Mouse (Mus musculus) c-Kit-positive CD71-positive TER-119-positive erythroid progenitor cells, embryonic 14.5 days (primary cell): ENCODE results near the gene Flrt1.

Experiments used
- DNase-seq: peaks from one replicate; pipeline ENCODE4 v3.0.0-alpha.2; 2013; ENCODE audit warnings: low spot score

Flrt1 gene

GRCm38 (mm10) chr19:7105544-7105943 is at the start of gene Flrt1:
Gene Flrt1 (minus strand): TSS chr19:7105729.
- no peak for DNase-seq

- no peak for DNase-seq
Observed at GRCm38 (mm10) chr19:7155196-7155595, 49.7 kb upstream of the Flrt1 start.

GRCm38 (mm10) chr19:7153232-7153631 is 47.7 kb upstream of the Flrt1 start:
- no peak for DNase-seq

GRCm38 (mm10) chr19:7151927-7152653 is 46.6 kb upstream of the Flrt1 start:
- DNase-seq, result no peak

GRCm38 (mm10) chr19:7151300-7151926 is 45.9 kb upstream of the Flrt1 start:
- no peak for DNase-seq

- DNase-seq, result no peak
Observed at GRCm38 (mm10) chr19:7149158-7149685, 43.7 kb upstream of the Flrt1 start.

- no peak for DNase-seq
Observed at GRCm38 (mm10) chr19:7148541-7149085, 43.1 kb upstream of the Flrt1 start.

GRCm38 (mm10) chr19:7148096-7148495 is 42.6 kb upstream of the Flrt1 start:
- DNase-seq, result no peak

GRCm38 (mm10) chr19:7146376-7146775 is 40.8 kb upstream of the Flrt1 start:
- no peak for DNase-seq

- DNase-seq, result no peak
Observed at GRCm38 (mm10) chr19:7144458-7144857, 38.9 kb upstream of the Flrt1 start.

- DNase-seq, result peak; percentile 65
Observed at GRCm38 (mm10) chr19:7143854-7144253, 38.3 kb upstream of the Flrt1 start.

GRCm38 (mm10) chr19:7142207-7142915 is 36.8 kb upstream of the Flrt1 start:
- DNase-seq, result no peak

GRCm38 (mm10) chr19:7140856-7141421 is 35.4 kb upstream of the Flrt1 start:
- no peak for DNase-seq

GRCm38 (mm10) chr19:7140373-7140772 is 34.8 kb upstream of the Flrt1 start:
- no peak for DNase-seq

- no peak for DNase-seq
Observed at GRCm38 (mm10) chr19:7139321-7139720, 33.8 kb upstream of the Flrt1 start.

GRCm38 (mm10) chr19:7138327-7138726 is 32.8 kb upstream of the Flrt1 start:
- DNase-seq, result no peak

- no peak for DNase-seq
Observed at GRCm38 (mm10) chr19:7136714-7137498, 31.4 kb upstream of the Flrt1 start.

- DNase-seq, result no peak
Observed at GRCm38 (mm10) chr19:7136016-7136415, 30.5 kb upstream of the Flrt1 start.

GRCm38 (mm10) chr19:7135525-7135924 is 30.0 kb upstream of the Flrt1 start:
- DNase-seq, result no peak

- no peak for DNase-seq
Observed at GRCm38 (mm10) chr19:7134631-7135091, 29.1 kb upstream of the Flrt1 start.

GRCm38 (mm10) chr19:7133436-7133835 is 27.9 kb upstream of the Flrt1 start:
- no peak for DNase-seq
